Mouse (Mus musculus): ENCODE data around the gene Slc25a11.

The Slc25a11 gene

GRCm38 (mm10) chr11:70651391-70651790 is 4.1 kb upstream of the Slc25a11 start:
- WGBS: 31% methylated on average over 2 of the region's 2 CpGs

- WGBS: 58% methylated on average over 12 of the region's 12 CpGs
Measured at GRCm38 (mm10) chr11:70650322-70651175, 3.3 kb upstream of the Slc25a11 start.

- WGBS: 75% methylated on average over 8 of the region's 8 CpGs
Measured at GRCm38 (mm10) chr11:70649185-70649734, 2.0 kb upstream of the Slc25a11 start.

- 71% methylated on average over 4 of the region's 4 CpGs for WGBS
Measured at GRCm38 (mm10) chr11:70648512-70648911, 1.2 kb upstream of the Slc25a11 start.

GRCm38 (mm10) chr11:70647716-70648420 is 589 bp upstream of the Slc25a11 start:
- 4% methylated on average over 28 of the region's 28 CpGs for WGBS

- 11% methylated on average over 3 of the region's 3 CpGs for WGBS
Measured at GRCm38 (mm10) chr11:70646259-70646555, 1.1 kb downstream of the Slc25a11 start.

- WGBS: 82% methylated on average over 12 of the region's 12 CpGs
Measured at GRCm38 (mm10) chr11:70645461-70646258, 1.6 kb downstream of the Slc25a11 start.

- 84% methylated on average over 8 of the region's 8 CpGs for WGBS
Measured at GRCm38 (mm10) chr11:70644564-70645103, 2.6 kb downstream of the Slc25a11 start.

GRCm38 (mm10) chr11:70643051-70643450 is 4.2 kb downstream of the Slc25a11 start:
- 92% methylated on average over 6 of the region's 6 CpGs for WGBS

- WGBS: 85% methylated on average over 7 of the region's 7 CpGs
Measured at GRCm38 (mm10) chr11:70641241-70641640, 6.0 kb downstream of the Slc25a11 start.

GRCm38 (mm10) chr11:70639976-70640375 is 7.3 kb downstream of the Slc25a11 start:
- WGBS: 78% methylated on average over 8 of the region's 8 CpGs

GRCm38 (mm10) chr11:70638714-70639278 is 8.5 kb downstream of the Slc25a11 start, which contains the start of gene Gp1ba:
TSS of gene Gp1ba (plus strand) at chr11:70639122.
- 66% methylated on average over 5 of the region's 5 CpGs for WGBS

- WGBS: 90% methylated on average over 1 of the region's 1 CpGs
Measured at GRCm38 (mm10) chr11:70638293-70638692, 9.0 kb downstream of the Slc25a11 start.

- 96% methylated on average over 1 of the region's 1 CpGs for WGBS
Measured at GRCm38 (mm10) chr11:70637764-70638163, 9.5 kb downstream of the Slc25a11 start.

GRCm38 (mm10) chr11:70635601-70636000 is 11.7 kb downstream of the Slc25a11 start:
- 81% methylated on average over 4 of the region's 4 CpGs for WGBS

- 74% methylated on average over 7 of the region's 7 CpGs for WGBS
Measured at GRCm38 (mm10) chr11:70630129-70630528, 17.1 kb downstream of the Slc25a11 start.

GRCm38 (mm10) chr11:70629557-70629956 is 17.7 kb downstream of the Slc25a11 start:
- 56% methylated on average over 5 of the region's 5 CpGs for WGBS

GRCm38 (mm10) chr11:70628431-70628830 is 18.8 kb downstream of the Slc25a11 start:
- 73% methylated on average over 2 of the region's 2 CpGs for WGBS

- WGBS: 78% methylated on average over 4 of the region's 4 CpGs
Measured at GRCm38 (mm10) chr11:70626877-70627276, 20.4 kb downstream of the Slc25a11 start.

- WGBS: 45% methylated on average over 4 of the region's 4 CpGs
Measured at GRCm38 (mm10) chr11:70625473-70625872, 21.8 kb downstream of the Slc25a11 start.

GRCm38 (mm10) chr11:70623053-70623742 is 24.1 kb downstream of the Slc25a11 start:
- WGBS: 79% methylated on average over 10 of the region's 10 CpGs
